Mouse (Mus musculus) liver, embryonic 12.5 days (tissue): ENCODE results near the gene Rnf31. TPM values are rescaled to one million over a fixed set of nuclear protein-coding genes. Genes with fewer than 3 reads are reported as not detected.

Experiments
- ATAC-seq: fragments of 200-750 bp; cut with Nextera tagmentation; 2 replicates; pipeline ENCODE4 v1.8.0; 2017; ENCODE audit warnings: moderate number of reproducible peaks, mild to moderate bottlenecking, moderate library complexity
- H3K27ac ChIP-seq: fragments of 300-500 bp; sonication (generic); 2 replicates; pipeline ENCODE4 v1.5.1; 2016; ENCODE audit warnings: mild to moderate bottlenecking
- H3K27me3 ChIP-seq: fragments of 300-500 bp; sonication (generic); replicated peaks from 2 replicates; pipeline ENCODE4 v1.6.1; 2016; ENCODE audit warnings: mild to moderate bottlenecking, moderate library complexity
- H3K36me3 ChIP-seq: fragments of 300-500 bp; sonication (generic); 2 replicates; pipeline ENCODE4 v1.6.1; 2016; ENCODE audit warnings: mild to moderate bottlenecking, moderate library complexity
- H3K4me1 ChIP-seq: fragments of 300-500 bp; sonication (generic); 2 replicates; pipeline ENCODE4 v1.6.1; 2016
- H3K4me2 ChIP-seq: fragments of 300-500 bp; sonication (generic); 2 replicates; pipeline ENCODE4 v1.6.1; 2016; ENCODE audit warnings: mild to moderate bottlenecking, moderate library complexity
- H3K4me3 ChIP-seq: fragments of 300-500 bp; sonication (generic); 2 replicates; pipeline ENCODE4 v1.5.1; 2016; ENCODE audit warnings: mild to moderate bottlenecking, moderate library complexity
- H3K9ac ChIP-seq: fragments of 300-500 bp; sonication (generic); 2 replicates; pipeline ENCODE4 v1.6.1; 2016; ENCODE audit warnings: mild to moderate bottlenecking, moderate library complexity
- H3K9me3 ChIP-seq: fragments of 300-500 bp; sonication (generic); replicated peaks from 2 replicates; pipeline ENCODE4 v1.6.1; 2016; ENCODE audit warnings: mild to moderate bottlenecking, moderate library complexity
- whole genome bisulfite sequencing: fragments of 180-500 bp; shearing (Covaris S2); methylation state at CpG from one replicate; pipeline ENCODE4 v1.1.7; 2016; ENCODE audit not compliant: insufficient replicate concordance; 5-methylcytosine and 5-hydroxymethylcytosine counted together
- polyA plus RNA-seq: library from polyadenylated mRNA; unstranded; fragments of >200 nt; fragmentation: Nextera tagmentation; extraction: Ambion mirVana; gene quantifications from 2 replicates; pipeline ENCODE4 v1.2.1, GENCODE M21; 2016

The Rnf31 gene
- polyA plus RNA-seq, 1 experiment from 2014 or later: 14.2 TPM

DNA sequence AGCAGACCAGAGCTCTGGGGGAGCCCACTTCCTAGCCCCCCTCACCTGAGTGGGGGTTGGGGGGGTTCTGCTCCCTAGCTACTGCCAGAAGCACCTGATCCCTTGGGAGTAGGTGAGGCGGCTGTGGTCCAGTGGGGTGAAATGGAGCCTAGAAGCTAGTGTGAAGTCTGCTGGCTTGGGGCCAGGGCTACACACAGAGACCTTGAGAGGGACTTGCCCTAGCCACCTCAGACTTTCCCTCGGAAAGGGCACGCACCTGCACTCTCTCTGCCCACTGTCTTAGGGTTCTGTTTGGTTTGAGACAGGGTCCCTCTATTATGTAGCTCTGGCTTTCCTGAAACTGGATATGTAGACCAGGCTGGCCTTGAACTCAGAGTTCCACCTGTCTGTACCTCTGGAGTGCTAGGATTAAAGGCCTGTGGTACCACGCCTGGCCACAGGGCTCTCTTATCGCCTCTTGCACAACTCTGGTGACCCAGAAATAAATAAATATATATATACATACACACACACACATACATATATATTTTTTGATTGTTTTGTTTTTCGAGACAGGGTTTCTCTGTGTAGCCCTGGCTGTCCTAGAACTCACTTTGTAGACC lies 12.7 kb upstream of the Rnf31 start:
- H3K9ac ChIP-seq: peak overlapping the region; percentile 95
- H3K27ac ChIP-seq: peak overlapping the region; percentile 80
- peaks cover 60% of the 10 kb centered on the region for H3K4me1 ChIP-seq
- 15% methylated on average over 6 of the region's 6 CpGs for WGBS
- peak overlapping the region; percentile 89 for H3K4me3 ChIP-seq
- peak; percentile 57 for ATAC-seq
- H3K9me3 ChIP-seq: no peaks in the 10 kb centered on the region
- H3K27me3 ChIP-seq: no peaks in the 10 kb centered on the region
- H3K4me2 ChIP-seq: peak overlapping the region; percentile 85
- H3K36me3 ChIP-seq: peaks cover 34% of the 10 kb centered on the region

DNA sequence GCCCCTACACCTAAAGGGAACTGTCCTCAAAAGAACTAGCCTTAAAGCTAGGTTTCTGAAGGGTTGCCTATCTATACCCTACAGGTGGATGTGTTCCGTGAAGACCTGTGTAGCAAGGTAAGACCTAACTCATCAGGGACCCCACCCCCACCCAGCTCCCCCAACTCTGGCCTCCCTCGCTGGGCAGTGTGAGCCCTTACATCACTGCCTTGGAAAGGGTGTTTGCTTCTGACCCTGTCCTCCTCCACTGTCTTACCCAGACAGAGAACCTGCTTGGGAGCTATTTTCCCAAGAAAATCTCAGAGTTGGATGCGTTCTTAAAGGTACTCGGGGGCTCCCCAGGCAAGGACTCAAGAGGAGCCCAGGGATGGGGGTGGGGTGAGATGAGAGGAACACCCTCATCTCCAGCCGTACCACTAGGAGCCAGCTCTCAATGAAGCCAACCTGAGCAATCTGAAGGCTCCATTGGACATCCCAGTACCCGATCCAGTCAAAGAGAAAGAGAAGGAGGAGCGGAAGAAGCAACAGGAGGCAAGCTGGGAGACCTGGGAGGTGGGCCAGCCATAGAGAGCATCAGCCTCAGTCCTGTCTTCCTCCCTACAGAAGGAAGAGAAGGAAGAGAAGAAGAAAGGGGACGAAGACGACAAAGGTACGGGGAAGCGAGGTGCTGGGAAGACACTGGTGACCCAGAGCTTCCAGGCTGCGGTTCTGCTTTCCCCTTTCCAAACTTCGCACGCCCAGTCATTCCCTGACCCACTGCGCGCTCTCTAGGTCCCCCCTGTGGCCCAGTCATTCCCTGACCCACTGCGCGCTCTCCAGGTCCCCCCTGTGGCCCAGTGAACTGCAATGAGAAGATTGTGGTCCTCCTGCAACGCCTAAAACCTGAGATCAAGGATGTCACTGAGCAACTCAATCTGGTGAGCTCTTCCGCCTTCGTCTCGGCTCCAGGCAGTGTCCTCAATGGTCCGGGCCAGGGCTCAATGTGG lies 11.7 kb upstream of the Rnf31 start:
- 83% methylated on average over 23 of the region's 23 CpGs for WGBS
- Histone ChIP-seq H3K4me1 (peaks cover 70% of the 10 kb centered on the region), H3K9ac (peak overlapping the region; percentile 95; the same call in 1 of the 2 replicates), H3K27ac (peak overlapping the region; percentile 56), H3K27me3 (no peaks in the 10 kb centered on the region), H3K9me3 (no peaks in the 10 kb centered on the region), H3K36me3 (peaks cover 34% of the 10 kb centered on the region), H3K4me2 (peak overlapping the region; percentile 85), H3K4me3 (peak overlapping the region; percentile 89)
- no peak for ATAC-seq

DNA sequence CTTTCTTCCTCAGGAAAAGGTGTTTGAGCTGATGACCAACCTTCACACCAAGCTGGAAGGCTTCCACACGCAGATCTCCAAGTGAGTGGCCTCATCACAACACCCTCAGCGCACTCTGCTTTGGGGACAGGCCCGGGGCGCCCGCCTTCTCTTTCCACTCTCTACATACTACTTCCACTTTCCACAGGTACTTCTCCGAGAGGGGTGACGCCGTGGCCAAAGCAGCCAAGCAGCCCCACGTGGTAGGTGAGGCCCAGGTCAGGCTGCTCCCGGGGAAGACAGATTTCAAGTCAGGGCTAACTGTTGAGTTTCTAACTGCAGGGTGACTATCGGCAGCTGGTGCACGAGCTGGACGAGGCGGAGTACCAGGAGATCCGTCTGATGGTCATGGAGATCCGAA lies 10.8 kb upstream of the Rnf31 start:
- 87% methylated on average over 16 of the region's 16 CpGs for WGBS
- no peak overlapping the region for H3K9ac ChIP-seq
- H3K36me3 ChIP-seq: peaks cover 34% of the 10 kb centered on the region
- ATAC-seq: no peak
- H3K4me2 ChIP-seq: no peak overlapping the region
- no peaks in the 10 kb centered on the region for H3K9me3 ChIP-seq
- peaks cover 71% of the 10 kb centered on the region for H3K4me1 ChIP-seq
- no peaks in the 10 kb centered on the region for H3K27me3 ChIP-seq
- peak overlapping the region; percentile 29; the same call in 1 of the 2 replicates for H3K27ac ChIP-seq
- no peak overlapping the region for H3K4me3 ChIP-seq

DNA sequence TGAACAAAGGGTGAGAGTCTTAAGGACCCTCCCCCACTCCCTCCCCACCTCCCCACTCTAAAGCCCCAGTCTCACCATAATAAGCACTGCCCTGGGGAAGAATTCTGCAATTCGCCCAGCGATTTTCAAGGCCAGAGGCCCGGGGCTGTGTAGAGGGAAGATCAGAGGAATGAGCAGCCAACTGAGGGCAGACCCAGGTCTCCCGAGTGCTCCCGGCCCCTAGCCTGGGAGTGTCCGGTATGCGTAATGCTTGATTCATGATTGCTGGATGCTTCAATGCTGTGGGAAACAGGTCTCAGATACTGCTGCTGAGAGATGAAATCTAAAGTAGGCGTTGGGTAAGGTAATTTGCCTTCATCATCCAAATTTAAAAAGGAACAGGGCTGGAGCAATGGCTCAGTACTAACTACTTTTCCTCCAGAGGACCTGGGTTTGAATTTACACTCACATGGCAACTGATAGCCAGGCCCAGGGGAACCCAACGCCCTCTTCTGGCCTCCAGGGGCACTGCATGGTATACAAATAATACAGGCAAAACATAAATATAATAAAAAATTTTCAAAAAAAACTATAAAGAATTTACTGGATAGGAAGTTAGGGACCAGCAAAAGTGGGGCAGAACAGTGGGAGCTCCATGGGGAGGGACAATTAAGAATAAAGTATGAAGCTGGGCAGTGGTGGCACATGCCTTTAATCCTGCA lies 9.4 kb upstream of the Rnf31 start:
- Histone ChIP-seq H3K27ac (peak overlapping the region; percentile 49), H3K4me3 (no peak overlapping the region), H3K27me3 (no peaks in the 10 kb centered on the region), H3K4me2 (no peak overlapping the region), H3K9ac (no peak overlapping the region), H3K4me1 (peaks cover 77% of the 10 kb centered on the region), H3K9me3 (no peaks in the 10 kb centered on the region), H3K36me3 (peaks cover 37% of the 10 kb centered on the region)
- 72% methylated on average over 9 of the region's 9 CpGs for WGBS
- no peak for ATAC-seq

- Histone ChIP-seq H3K4me3 (peak overlapping the region; percentile 80), H3K4me1 (peaks cover 77% of the 10 kb centered on the region), H3K27ac (peak overlapping the region; percentile 97), H3K9ac (peak overlapping the region; percentile 79), H3K36me3 (peaks cover 57% of the 10 kb centered on the region), H3K4me2 (peak overlapping the region; percentile 99), H3K9me3 (no peaks in the 10 kb centered on the region), H3K27me3 (no peaks in the 10 kb centered on the region)
- ATAC-seq: no peak
- 22% methylated on average over 5 of the region's 5 CpGs for WGBS
These were observed 7.2 kb upstream of the Rnf31 start for GRCm38 (mm10) chr14:55584303-55584701.

DNA sequence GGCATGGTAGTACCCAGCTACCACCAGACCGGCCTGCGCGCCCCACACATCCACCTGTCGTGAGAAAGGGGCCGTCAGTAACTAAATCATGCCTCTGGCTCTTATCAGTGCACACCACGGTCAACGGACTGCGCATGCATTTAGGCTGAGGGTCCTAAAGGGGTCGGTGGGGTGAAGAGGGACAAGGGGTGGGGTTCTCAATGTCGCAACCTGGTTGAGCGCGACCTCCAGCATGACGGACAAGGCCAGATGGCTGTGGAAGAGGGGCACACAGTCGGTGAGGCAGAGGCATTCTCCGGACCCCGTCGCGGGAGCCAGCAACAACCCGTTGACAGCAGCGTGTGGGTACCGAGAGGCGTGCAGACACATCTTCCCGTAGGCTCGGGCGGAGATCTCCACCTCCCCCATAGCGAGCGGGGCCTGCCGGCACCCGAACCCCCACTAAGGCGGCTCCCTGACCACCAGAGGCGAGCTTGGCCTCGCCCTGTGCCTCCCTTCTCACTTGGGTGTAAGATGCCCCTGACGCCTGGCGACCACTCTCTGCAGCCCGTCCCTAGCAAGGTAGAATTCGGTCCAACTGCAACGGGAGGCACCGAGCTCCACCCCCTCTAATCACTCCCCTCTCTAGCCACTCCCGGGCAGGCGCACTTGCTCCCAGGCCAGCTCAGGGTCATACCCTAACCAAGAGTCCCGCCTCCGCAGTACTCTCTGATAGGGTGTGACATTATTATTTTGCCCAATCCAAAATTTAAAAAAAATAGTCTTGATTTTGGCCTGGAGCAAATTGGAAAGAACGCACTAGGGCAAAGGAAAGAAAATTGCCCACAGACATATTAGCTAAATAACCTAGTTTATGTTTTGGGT lies 6.6 kb upstream of the Rnf31 start, which contains the start of gene Emc9:
Gene Emc9, minus strand, starts transcription at position 601 of the 864 bp plus-strand sequence.
- 2% methylated on average over 43 of the region's 43 CpGs for WGBS
- H3K4me2 ChIP-seq: peak within 1 kb of the TSS; percentile 99
- H3K27ac ChIP-seq: peak within 1 kb of the TSS; percentile 97
- H3K9me3 ChIP-seq: no peaks in the 10 kb centered on the region
- ATAC-seq: peak; percentile 95
- peaks cover 54% of the 10 kb centered on the region for H3K36me3 ChIP-seq
- H3K4me1 ChIP-seq: peaks cover 77% of the 10 kb centered on the region
- peak within 1 kb of the TSS; percentile 79 for H3K9ac ChIP-seq
- peak within 1 kb of the TSS; percentile 80 for H3K4me3 ChIP-seq
- H3K27me3 ChIP-seq: no peaks in the 10 kb centered on the region

- Histone ChIP-seq H3K4me3 (peak overlapping the region; percentile 80), H3K9ac (peak overlapping the region; percentile 79), H3K27me3 (no peaks in the 10 kb centered on the region), H3K4me1 (peaks cover 80% of the 10 kb centered on the region), H3K27ac (peak overlapping the region; percentile 97), H3K9me3 (no peaks in the 10 kb centered on the region), H3K4me2 (peak overlapping the region; percentile 99), H3K36me3 (peaks cover 48% of the 10 kb centered on the region)
- 17% methylated on average over 6 of the region's 6 CpGs for WGBS
- ATAC-seq: peak; percentile 68
These were observed 5.9 kb upstream of the Rnf31 start for GRCm38 (mm10) chr14:55585566-55585960.

DNA sequence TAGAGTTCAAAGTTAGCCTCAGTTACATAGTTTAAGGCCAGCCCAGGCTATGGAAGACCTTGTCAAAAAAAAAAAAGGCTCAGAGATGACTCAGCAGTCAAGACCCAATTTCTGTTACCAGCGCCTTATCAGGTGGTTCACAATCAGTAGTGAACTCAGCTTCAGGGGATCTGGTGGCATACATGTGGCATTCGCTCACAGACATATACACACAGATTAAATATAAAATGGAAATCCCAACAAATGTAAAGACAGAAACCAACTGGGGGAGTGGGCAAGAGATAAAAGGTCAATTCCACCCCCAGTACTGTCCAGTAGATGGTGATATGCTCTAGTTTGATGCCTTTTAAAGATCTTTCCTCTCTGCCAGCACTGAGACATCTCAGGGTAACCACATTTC lies 5.4 kb upstream of the Rnf31 start:
- Histone ChIP-seq H3K36me3 (peaks cover 42% of the 10 kb centered on the region), H3K9me3 (no peaks in the 10 kb centered on the region), H3K27me3 (no peaks in the 10 kb centered on the region), H3K27ac (peak overlapping the region; percentile 97), H3K4me1 (peaks cover 80% of the 10 kb centered on the region), H3K9ac (peak overlapping the region; percentile 79), H3K4me3 (peak overlapping the region; percentile 80), H3K4me2 (peak overlapping the region; percentile 99)
- ATAC-seq: peak; percentile 54
- 18% methylated on average over 2 of the region's 2 CpGs for WGBS

DNA sequence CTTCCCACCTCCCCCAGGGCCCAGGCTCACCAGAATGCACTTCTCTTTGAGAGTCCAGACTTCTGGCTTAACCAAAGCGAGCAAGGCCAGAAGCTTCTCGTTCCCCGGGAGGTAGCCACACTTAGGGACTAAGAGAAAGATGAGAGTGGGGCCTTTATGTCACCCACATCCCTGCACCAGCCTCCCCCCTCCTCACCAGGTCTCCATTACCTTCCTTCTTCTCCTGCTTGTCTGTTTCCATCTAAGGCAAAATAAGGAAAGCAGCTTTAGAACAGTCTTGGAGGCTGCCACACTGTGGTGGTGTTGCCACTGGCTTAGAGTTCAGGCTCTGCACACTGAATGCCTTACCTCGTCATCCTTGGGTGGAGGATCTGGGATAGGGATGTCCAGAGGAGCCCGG lies 2.2 kb upstream of the Rnf31 start:
- 89% methylated on average over 5 of the region's 5 CpGs for WGBS
- peaks cover 35% of the 10 kb centered on the region for H3K36me3 ChIP-seq
- no peaks in the 10 kb centered on the region for H3K27me3 ChIP-seq
- peak overlapping the region; percentile 93; the same call in 1 of the 2 replicates for H3K4me2 ChIP-seq
- ATAC-seq: no peak
- no peak overlapping the region for H3K4me3 ChIP-seq
- no peak overlapping the region; the same call in 1 of the 2 replicates for H3K27ac ChIP-seq
- H3K9ac ChIP-seq: no peak overlapping the region
- H3K4me1 ChIP-seq: peaks cover 80% of the 10 kb centered on the region
- H3K9me3 ChIP-seq: no peaks in the 10 kb centered on the region

DNA sequence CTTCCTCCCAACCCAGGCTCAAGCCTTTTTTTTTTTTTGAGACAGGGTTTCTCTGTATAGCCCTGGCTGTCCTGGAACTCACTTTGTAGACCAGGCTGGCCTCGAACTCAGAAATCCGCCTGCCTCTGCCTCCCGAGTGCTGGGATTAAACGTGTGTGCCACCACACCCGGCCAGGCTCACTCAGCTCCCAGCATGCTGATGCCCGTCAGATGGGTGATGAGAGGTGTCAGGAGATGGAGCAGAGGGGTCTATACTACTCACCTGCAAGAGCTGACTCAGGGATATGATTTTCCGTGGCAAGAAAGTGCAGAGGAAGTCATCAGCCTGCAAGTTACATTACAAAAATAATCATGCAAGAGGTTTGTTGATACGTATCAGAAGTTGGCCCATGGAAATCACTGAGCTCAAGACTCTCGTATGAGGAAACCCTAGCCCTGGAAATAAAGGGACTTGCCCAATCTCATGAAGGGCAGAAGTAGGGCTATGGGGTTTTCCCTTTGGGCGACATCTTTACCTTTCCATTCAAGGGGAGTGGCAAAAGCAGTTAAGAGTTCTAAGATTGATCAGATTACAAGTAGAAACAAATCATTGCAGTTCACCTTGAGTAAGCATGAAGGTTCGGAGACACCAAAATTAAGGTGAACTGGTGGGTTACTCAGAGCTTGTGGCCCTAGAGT lies 1.6 kb upstream of the Rnf31 start:
- Histone ChIP-seq H3K9ac (peak overlapping the region; percentile 92), H3K27me3 (no peaks in the 10 kb centered on the region), H3K4me3 (peak overlapping the region; percentile 82), H3K9me3 (no peaks in the 10 kb centered on the region), H3K27ac (peak overlapping the region; percentile 94), H3K4me2 (peak overlapping the region; percentile 93), H3K4me1 (peaks cover 74% of the 10 kb centered on the region), H3K36me3 (peaks cover 42% of the 10 kb centered on the region)
- WGBS: 71% methylated on average over 11 of the region's 11 CpGs
- ATAC-seq: no peak
